Mouse (Mus musculus) frontal cortex, postnatal 14 days (tissue): Measurements from ENCODE around the gene Alox5ap.
A peak's percentile ranks its signal among the peaks of the same experiment; 100 is the strongest.

Experiments
- DNase-seq, 2 experiments: peaks; one replicate each; pipeline ENCODE4 v3.0.0; 2022; ENCODE audit warnings: low spot score in 2 of 2

Gene Alox5ap

DNA sequence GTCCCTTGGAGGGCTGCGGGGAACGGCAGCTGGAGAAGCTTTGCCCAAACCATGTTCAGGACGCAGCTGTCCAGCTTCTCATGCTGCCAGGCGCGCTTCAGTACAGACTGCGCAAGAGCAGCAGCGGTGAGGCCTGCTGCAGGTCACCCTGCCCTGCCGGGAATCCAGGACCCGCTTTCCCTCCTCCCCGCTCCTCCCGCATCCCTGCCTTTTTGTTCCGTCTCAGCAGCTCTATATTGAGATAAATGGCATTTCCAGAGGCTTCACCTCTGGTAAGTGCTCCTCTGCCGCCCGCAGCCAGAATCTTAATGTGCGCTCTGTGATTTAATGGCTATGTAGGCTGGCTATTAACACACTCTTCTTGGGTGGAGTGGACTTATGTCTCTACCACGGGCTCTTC lies 5.5 kb upstream of the Alox5ap start:
- no peak for DNase-seq

DNA sequence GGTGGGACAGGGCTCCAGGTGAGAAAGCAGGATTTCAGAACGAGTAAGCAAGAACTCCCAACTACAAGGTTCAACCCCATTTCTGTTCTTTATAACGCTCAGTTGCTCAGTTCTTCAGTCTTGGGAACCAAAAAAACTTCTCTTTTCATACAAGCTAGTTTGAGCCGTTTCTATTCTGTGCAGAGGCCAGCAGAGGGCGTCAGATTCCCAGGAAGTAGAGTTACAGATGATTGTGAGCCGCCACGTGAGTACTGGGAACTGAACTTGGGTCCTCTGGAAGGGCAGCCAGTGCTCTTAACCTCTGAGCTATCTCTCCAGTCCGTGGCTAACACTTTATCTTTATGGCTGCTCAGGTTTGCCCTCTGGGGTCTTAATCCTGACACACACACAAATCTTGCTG lies 3.1 kb upstream of the Alox5ap start:
- DNase-seq, result no peak

DNA sequence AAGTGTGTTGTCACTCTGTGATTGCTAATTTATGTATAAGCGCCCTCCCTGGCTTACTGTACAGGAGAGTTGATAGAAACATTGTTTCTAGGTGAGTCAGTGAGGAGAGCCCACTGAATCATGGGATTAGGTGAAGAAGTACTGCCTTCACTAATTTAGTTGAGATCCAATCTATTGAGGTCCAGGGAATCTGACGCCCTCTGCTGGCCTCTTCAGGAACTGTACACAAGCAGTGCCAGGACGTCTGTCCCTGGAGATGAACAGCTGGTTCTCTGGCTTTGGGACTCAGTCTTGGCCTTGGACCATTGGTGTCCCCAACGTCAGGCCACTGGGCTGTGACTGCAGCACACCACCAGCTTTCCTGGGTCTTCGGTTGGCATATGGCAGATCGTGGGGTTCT lies 2.7 kb upstream of the Alox5ap start:
- DNase-seq, result no peak

DNA sequence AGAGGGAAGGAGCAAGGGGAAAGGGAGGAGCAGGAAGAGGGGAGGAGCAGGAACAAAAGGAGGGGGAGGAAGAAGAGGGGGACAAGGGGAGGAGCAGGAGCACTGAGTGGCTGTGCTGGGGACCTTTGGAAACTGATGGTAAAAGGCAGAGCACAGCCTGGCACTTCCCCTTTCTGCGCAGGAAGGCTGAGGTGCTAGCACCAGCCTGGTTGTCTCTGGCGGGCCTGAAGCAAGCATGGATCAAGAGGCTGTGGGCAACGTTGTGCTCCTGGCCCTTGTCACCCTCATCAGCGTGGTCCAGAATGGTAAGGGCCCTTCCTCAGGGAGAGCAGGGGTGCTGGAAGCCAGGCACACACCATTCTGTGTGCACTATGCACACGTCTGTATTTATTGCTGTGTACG lies 312 bp downstream of the Alox5ap start:
- DNase-seq, result no peak

DNA sequence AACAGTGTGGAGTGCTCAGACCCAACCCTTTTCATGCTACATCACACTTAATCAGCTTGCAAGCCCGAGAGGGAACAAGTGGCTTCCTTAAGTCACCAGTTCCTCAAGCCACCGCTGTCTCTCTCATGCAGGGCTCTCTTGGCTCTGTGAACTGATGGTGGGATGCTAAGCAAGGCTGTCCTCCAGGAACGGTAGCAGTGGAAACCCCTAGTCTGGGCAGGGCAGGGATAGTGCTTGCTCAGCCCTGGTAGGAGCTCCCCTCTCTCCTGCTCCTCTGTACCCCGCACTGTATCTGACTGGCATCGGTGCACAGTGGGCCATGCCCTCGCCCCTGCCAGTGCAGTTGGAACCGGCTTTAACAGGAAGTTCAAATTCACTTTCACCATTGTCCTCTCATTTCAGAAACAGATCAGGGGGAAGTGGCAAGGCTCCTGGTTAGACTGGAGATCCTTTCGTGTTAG lies 2.2 kb downstream of the Alox5ap start:
- no peak for DNase-seq

DNA sequence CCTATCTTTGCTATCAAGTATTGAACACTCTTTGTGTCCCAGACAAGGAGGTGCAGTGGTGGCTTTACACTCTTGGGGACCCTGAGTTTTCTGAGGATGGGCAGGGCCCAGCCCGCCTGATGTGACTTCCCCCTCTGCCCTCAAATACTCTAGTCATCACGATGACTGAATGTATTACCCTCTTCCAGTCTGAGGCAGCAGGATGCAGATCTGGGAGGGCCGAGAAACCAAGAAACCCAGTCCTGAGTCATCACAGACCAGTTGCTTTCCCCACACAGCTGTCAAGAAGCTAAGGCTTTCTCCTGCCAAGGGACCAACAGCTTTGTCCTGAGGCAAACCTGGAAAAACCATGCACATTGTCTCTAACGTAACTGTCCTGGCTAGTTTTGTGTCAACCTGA lies 2.9 kb downstream of the Alox5ap start:
- no peak for DNase-seq

DNA sequence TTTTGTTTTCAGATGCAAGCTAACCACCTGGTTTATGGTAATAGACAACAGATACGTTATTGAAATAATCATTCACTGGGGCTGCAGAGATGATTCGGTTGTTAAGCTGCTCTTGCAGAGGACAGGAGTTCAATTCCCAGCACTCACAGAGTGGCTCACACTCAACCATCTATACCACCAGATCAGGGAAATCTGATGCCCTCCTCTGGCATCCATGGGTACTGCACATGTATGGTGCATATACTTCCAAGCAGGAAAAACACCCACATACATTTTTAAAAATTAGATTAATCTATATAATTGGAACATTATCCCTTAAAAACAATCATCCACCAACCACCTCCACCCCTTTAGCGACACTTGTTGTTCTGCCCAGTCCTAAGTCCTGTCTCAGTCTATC lies 6.7 kb downstream of the Alox5ap start:
- no peak for DNase-seq

DNA sequence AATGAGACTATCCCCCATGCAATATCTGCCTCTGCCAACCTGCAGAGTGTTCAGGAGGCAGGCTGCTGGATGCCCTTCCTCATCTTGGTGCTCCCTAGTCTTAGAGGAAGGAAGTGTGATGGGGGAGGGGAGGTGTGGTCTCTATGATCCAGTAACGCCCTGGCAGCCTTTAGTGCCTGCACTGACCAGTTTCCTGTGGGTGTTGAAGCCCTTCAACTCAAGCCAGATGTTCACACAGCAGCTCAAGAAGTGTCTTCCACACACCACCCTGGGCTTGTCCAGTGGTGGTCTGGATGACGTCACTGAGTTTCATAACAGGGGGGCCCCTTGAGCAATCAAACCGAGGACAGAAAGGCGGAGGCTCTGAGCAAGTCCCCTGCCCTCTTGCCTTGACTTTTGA lies 8.0 kb downstream of the Alox5ap start:
- no peak for DNase-seq

DNA sequence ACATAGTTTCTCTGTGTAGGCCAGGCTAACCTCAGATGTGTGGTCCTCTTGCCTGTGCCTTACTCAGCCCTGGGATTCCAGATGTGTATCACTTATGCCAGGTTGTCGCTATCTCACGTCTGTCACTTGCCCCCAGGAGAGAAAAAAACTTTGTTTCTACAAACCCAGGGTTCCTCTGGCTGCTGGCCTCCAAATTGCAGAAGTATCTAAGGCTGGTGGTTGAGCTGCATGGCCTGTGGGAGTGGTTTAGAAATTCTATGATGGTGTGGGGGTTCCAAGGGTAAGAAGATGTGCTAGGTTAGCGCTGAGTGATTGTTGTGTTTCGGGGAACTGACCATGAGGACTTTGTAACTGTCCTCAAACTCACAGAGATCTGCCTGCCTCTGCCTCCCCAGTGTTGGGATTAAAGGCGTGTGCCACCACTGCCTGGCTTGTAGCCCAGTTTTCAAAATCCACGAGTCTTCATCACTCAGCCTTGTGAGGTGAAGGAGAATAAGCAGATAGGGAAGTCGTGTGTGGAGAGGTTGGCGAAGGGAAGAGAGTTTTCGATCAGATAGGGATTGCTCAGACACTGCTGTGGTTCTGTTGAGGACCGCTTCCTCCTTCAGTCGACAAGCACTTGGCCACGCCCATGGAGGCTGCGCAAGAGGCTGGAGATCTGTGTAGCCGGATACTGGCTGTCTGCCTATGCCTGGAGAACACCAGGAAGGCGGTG lies 10.0 kb downstream of the Alox5ap start:
- no peak for DNase-seq

DNA sequence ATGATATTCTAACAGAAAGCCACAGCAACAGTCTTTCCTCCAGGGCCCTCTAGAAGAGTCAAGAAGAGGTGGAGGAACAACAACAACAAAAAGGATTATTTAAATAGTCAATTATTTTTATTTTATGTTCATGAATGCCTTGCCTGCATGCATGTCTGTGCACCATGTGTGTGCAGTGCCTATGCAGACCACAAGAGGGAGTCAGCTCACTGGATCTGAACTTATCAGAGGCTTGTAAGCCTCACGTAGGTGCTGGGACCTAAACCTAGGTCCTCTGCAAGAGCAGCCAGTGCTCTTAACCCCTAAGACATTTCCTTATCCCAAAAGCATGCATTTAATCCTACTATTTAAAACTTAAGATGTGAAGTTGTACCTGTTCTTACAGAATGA lies 10.5 kb downstream of the Alox5ap start:
- no peak for DNase-seq

DNA sequence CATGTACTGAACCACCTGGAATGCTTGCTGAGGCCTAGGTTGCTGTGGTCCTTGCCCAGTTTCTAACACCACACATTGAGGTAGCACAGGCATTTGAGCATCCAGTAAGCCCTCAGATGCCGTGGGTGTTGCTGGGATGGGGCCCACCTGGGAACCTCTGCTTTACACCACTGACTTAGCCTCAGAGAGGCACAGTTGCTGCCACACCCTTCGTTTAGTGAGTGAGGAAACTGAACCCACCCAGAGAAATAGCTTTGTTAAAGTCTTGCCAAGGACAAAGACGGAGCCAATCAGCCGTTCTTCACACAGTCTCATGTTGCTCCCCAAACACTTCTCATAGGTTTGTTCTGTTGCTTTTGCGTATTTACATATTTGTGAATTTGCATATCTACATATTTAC lies 13.0 kb downstream of the Alox5ap start:
- no peak for DNase-seq

DNA sequence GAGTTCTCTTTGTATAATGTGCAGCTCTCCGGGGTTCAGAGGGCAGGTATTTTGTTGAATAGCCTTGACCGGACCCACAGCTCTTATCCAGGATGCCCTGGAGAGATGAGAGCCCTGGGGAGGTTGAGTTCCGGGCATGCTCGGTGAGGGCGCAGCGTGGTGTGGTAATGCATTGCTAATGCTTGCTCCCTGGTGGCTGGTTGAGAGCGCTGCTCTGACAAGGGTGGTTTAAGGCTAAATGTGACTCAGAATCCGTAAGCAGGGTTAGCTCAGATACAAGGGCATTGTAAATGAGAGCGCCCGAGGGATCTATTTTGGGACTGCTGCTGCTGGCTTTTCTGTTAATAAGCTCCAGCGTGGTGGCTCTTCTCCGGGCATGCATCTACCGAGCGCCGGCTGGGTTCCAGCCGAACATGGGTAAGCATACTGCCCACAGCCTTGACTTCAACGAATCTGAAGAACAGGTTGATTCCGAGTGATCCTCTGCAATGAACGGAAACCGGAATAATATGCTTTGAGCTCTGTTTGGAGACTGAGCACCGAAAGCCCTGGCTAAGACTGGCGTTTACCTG lies 14.8 kb downstream of the Alox5ap start:
- DNase-seq, result peak; percentile 32 to 35

DNA sequence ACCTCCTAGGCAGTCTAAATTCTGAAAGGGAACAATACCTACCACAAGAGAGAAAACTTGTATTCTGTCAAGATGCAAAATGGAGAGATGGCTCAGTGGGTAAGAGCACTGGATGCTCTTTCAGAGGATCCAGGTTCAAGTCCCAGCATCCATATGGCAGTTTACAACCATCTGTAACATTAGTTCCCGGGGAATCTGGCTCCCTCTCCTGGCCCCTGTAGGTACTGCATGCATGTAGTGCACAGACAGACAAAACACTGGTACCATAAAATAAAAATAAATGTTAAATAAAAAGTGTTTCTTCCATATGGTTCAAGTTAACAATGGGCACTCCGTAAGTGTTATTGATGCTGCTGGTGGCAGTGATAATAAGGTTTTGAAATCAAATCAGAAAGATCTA lies 18.4 kb downstream of the Alox5ap start:
- no peak for DNase-seq

DNA sequence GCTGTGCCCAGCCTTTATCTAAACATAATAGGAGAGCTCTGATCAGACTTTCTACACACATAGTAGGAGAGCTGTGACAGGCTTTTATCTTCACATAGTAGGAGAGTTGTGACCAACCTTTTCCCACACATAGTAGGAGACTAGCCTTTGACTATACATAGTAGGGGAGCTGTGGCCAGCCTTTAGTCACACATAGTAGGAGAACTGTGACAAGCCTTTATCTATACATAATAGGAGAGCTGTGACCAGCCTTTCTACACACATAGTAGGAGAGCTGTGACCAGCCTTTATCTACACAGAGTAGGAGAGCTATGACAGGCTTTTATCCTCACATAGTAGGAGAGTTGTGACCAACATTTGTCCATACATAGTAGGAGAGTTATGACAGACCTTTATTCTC lies 19.3 kb downstream of the Alox5ap start:
- DNase-seq, result no peak

DNA sequence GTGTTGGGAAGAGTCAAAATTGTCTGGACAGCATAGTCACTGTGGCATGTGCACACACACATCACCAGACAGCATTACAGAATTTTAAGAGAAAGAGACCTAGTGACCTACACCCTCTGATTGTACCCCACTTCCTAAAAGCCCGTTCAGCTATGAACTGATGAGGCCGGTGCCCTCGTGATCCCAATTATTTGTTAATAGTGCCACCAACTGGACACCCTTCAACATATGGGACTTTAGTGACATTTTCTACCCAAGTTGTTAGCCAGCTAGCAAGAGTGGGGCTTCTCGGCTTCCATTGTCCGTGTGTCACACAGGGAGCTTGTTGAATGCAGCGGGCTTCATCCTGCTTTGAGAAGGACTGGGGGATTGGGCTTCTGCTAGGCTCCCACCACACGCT lies 21.5 kb downstream of the Alox5ap start:
- no peak for DNase-seq

DNA sequence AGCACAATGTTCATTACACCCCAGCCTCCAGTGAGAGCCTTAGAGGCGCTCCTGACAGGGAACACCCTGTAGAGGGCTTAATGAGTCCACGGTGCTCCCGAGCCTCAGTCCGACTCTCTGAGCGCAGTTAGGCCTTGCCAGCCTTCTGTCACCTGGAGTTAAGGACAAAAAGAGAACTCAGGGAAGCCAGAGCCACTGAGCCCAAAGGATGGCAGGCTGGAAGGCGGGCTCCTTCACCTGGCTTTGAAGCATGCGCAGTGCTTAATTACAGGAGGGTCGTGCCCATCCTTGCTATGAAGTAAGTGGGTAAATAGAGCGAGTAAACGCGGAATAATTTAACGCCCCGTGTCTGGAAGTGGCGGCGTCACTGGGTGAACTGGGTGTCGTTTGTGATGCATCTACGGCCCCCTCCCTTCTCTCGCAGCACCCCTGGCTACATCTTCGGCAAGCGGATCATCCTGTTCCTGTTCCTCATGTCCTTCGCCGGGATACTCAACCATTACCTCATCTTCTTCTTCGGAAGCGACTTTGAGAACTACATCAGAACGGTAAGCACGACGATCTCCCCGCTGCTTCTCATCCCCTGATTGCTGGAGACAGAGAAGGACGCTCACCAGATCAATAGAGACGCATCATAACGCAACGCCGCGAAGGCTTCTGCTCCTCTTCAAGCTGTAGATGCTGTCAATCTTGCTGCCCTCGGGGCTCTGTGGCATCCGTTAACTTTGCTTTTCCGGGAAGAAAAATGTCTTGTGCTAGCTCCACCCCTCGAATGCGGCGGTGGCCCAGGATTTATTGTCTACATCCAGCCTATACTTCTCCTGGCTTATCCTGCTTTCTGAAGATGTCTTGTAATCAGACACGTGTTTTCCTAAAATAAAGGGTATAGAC lies 22.8 kb downstream of the Alox5ap start:
- DNase-seq, result no peak

DNA sequence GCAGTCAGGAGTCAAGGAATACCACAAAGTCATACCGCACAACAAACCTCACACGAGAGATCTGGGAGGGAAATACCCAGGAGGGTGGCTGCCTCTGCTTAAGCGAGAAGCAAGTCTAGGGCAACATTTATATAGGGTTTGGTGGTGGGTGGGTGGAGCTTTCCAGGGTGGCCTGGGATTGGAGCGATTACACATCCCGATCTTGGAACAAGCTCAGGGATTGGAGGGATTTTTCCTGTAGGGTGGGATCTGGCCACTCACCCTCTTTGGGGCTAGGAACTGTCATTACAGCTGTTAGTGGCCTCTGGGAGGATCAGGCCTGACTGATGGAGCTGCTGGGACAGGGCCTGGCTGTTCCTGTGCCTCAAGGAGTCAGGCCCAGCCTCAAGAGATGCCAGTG lies 26.7 kb downstream of the Alox5ap start:
- no peak for DNase-seq

DNA sequence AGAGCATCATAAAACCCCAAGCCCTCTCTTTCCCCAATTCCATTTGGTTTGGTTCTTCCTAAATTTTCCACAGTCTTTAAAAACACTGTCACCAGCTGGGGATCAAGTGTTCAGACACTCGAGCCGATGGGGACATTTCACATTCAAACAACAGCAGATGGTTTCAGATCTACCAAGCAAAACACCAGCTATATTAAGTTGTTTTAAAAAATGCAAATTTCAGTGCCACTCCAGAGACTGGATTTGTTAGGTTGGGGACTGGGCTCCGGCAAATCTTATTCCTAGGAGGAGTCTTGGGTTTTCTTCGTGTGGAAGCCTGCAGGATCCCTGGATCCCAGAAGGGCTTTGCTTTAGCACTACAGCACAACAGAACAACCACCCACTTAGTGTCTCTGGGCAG lies 28.5 kb downstream of the Alox5ap start:
- DNase-seq, result no peak

DNA sequence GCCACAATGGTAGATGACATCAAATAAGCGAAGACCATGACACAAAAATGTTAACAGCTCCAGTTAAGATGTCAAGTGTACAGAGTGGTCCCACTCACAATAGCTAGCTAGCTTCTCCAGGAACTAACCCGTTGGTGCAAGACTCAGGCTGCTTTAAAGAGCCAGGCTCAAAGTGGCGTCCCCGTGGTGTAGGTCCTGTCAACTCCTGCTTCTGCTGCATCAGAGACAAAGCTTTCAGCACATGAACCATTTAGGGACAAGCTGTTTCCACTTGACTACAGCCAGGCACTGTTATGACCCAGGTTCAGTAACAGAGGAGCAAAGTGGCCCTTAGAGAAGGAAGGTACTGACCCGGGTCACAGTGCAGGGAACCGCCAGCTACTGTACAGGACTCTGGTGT lies 32.2 kb downstream of the Alox5ap start:
- no peak for DNase-seq

DNA sequence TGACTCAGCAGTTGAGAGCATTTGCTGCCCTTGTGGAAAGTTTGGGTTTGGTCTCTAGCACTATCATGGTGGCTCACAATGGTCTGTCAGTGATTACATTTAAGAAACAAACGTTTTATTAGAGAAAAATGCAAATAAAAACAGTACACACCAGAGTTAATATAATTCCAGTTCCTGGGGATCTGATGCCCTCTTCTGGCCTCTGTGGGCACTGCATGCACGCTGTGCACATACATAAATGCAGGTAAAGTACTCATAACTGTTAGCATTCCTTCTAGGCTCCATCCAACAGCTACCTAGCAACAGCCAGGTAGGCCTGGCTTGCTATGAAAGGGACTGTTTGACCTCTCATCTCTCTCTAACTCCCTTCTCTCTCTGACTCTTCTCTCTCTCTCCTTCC lies 32.9 kb downstream of the Alox5ap start:
- no peak for DNase-seq

DNA sequence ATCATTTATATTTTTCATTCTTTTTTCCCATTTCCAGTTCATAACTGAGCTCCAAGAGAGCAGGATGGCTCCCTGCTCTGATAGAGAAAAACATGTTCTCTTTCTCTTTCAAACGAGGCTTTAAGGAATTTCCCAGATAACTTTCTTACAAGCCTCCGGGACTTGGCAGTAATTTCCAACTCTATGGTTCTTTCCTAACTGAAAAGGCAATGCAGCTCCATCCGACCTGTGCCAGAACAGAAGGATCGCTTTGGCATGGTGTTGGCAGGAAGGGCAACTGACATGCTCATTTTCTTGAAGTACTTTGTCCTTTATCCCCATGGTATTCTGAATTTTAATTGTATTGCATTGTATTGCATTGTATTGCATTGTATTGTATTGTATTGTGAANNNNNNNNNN lies 33.7 kb downstream of the Alox5ap start:
- DNase-seq, result no peak

DNA sequence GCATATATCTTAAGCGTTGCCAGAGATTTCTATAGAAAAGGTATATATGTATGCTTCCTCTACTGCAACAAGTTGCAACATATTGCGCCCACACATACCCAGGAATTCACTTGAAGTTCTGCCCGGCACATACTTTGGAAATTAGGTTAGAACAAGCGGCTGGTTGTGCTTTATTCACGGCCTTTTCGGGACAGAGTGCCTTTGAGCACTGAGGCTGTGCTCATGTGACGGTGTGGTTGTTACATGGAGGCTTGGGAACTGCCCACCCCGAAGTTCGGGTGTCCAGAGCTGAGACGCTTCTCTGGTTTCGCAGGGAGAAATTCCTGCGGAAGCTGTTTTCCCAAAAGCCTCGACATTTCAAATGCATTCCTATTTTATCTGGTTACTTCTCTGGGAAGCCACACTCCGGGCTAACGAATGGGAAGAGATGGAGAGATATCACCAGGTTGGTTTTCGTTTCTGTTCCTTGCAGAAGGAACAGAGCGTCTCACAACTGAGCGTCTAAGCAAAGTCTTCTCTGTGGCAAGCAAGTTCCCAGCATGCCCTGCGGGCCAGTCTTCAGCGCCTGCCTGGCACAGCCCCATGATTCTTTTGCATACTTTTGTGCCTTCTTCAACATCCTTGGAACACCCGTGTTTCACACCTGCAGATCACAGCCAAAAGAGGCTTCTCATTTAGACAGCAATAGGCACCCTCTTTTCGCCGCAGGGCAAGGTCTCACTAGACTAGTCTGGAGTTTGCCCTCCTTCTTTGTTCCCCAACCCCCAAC lies 48.5 kb downstream of the Alox5ap start:
- DNase-seq, result no peak
